Mouse (Mus musculus) forebrain, embryonic 15.5 days (tissue): Measurements from ENCODE around the gene Sema5a. TPM values are rescaled to one million over a fixed set of nuclear protein-coding genes. Genes with fewer than 3 reads are reported as not detected.
A peak's percentile ranks its signal among the peaks of the same experiment; 100 is the strongest.

Source experiments
- ATAC-seq: fragments of 200-750 bp; cut with Nextera tagmentation; replicated peaks from 2 replicates; pipeline ENCODE4 v1.8.0; 2017; ENCODE audit warnings: mild to moderate bottlenecking, moderate TSS enrichment, moderate library complexity
- H3K27ac ChIP-seq: fragments of 300-500 bp; sonication (generic); replicated peaks from 2 replicates; pipeline ENCODE4 v1.5.1; 2015; ENCODE audit warnings: mild to moderate bottlenecking, inconsistent platforms
- H3K27me3 ChIP-seq: fragments of 300-500 bp; sonication (generic); 2 replicates; pipeline ENCODE4 v1.6.1; 2015; ENCODE audit warnings: inconsistent platforms
- H3K36me3 ChIP-seq: fragments of 300-500 bp; sonication (generic); 2 replicates; pipeline ENCODE4 v1.6.1; 2015; ENCODE audit warnings: mild to moderate bottlenecking, inconsistent platforms
- H3K4me1 ChIP-seq: fragments of 300-500 bp; sonication (generic); 2 replicates; pipeline ENCODE4 v1.6.1; 2015; ENCODE audit warnings: inconsistent platforms
- H3K4me2 ChIP-seq: fragments of 300-500 bp; sonication (generic); replicated peaks from 2 replicates; pipeline ENCODE4 v1.6.1; 2015; ENCODE audit warnings: mild to moderate bottlenecking, inconsistent platforms
- H3K4me3 ChIP-seq: fragments of 300-500 bp; sonication (generic); 2 replicates; pipeline ENCODE4 v1.5.1; 2015; ENCODE audit warnings: mild to moderate bottlenecking, inconsistent platforms
- H3K9ac ChIP-seq: fragments of 300-500 bp; sonication (generic); replicated peaks from 2 replicates; pipeline ENCODE4 v1.6.1; 2015; ENCODE audit warnings: mild to moderate bottlenecking, inconsistent platforms
- H3K9me3 ChIP-seq: fragments of 300-500 bp; sonication (generic); 2 replicates; pipeline ENCODE4 v1.6.1; 2016; ENCODE audit warnings: inconsistent platforms
- WGBS: fragments of 180-500 bp; shearing (Covaris S2); methylation state at CpG from one replicate; pipeline ENCODE4 v1.1.7; 2015; ENCODE audit warnings: mixed read lengths; 5-methylcytosine and 5-hydroxymethylcytosine counted together
- polyA plus RNA-seq: library from polyadenylated mRNA; unstranded; fragments of >200 nt; fragmentation: Nextera tagmentation; extraction: Ambion mirVana; gene quantifications from 2 replicates; pipeline ENCODE4 v1.2.1, GENCODE M21; 2015

Sema5a gene
- polyA plus RNA-seq, 1 experiment from 2014 or later: 12.6 TPM

GRCm38 (mm10) chr15:32542746-32543145 lies 298.1 kb downstream of the Sema5a start:
- 94% methylated on average over 1 of the region's 1 CpGs for WGBS
- Histone ChIP-seq H3K4me3 (no peak overlapping the region), H3K27me3 (no peaks in the 10 kb centered on the region), H3K4me1 (no peaks in the 10 kb centered on the region), H3K4me2 (no peak overlapping the region), H3K9ac (no peak overlapping the region), H3K27ac (no peak overlapping the region), H3K9me3 (no peaks in the 10 kb centered on the region), H3K36me3 (no peaks in the 10 kb centered on the region)
- no peak for ATAC-seq

- Histone ChIP-seq H3K27me3 (no peaks in the 10 kb centered on the region), H3K4me1 (no peaks in the 10 kb centered on the region), H3K36me3 (no peaks in the 10 kb centered on the region), H3K9me3 (no peaks in the 10 kb centered on the region), H3K4me2 (no peak overlapping the region), H3K9ac (no peak overlapping the region), H3K27ac (no peak overlapping the region), H3K4me3 (no peak overlapping the region)
- WGBS: 91% methylated on average over 3 of the region's 3 CpGs
- ATAC-seq: no peak
Observed at GRCm38 (mm10) chr15:32543181-32543580, 298.6 kb downstream of the Sema5a start.

GRCm38 (mm10) chr15:32545455-32545854 lies 300.8 kb downstream of the Sema5a start:
- WGBS: 44% methylated on average over 3 of the region's 3 CpGs
- Histone ChIP-seq H3K36me3 (no peaks in the 10 kb centered on the region), H3K27ac (no peak overlapping the region), H3K9me3 (no peaks in the 10 kb centered on the region), H3K4me3 (no peak overlapping the region), H3K4me1 (no peaks in the 10 kb centered on the region), H3K4me2 (no peak overlapping the region), H3K27me3 (no peaks in the 10 kb centered on the region), H3K9ac (no peak overlapping the region)
- ATAC-seq: no peak

GRCm38 (mm10) chr15:32546746-32547145 lies 302.1 kb downstream of the Sema5a start:
- WGBS: 80% methylated on average over 7 of the region's 7 CpGs
- Histone ChIP-seq H3K27ac (no peak overlapping the region), H3K4me3 (no peak overlapping the region), H3K4me1 (no peaks in the 10 kb centered on the region), H3K4me2 (no peak overlapping the region), H3K9ac (no peak overlapping the region), H3K9me3 (no peaks in the 10 kb centered on the region), H3K27me3 (no peaks in the 10 kb centered on the region), H3K36me3 (no peaks in the 10 kb centered on the region)
- ATAC-seq: no peak

GRCm38 (mm10) chr15:32558925-32559324 lies 314.3 kb downstream of the Sema5a start:
- Histone ChIP-seq H3K4me3 (no peak overlapping the region), H3K27ac (no peak overlapping the region), H3K9me3 (no peaks in the 10 kb centered on the region), H3K4me2 (no peak overlapping the region), H3K27me3 (no peaks in the 10 kb centered on the region), H3K9ac (no peak overlapping the region), H3K4me1 (no peaks in the 10 kb centered on the region), H3K36me3 (no peaks in the 10 kb centered on the region)
- WGBS: 97% methylated on average over 2 of the region's 2 CpGs
- ATAC-seq: no peak

GRCm38 (mm10) chr15:32562600-32562999 lies 318.0 kb downstream of the Sema5a start:
- ATAC-seq: no peak
- Histone ChIP-seq H3K27ac (no peak overlapping the region), H3K9ac (no peak overlapping the region), H3K27me3 (no peaks in the 10 kb centered on the region), H3K4me3 (no peak overlapping the region), H3K4me1 (no peaks in the 10 kb centered on the region), H3K36me3 (no peaks in the 10 kb centered on the region), H3K4me2 (no peak overlapping the region), H3K9me3 (no peaks in the 10 kb centered on the region)
- WGBS: 59% methylated on average over 6 of the region's 6 CpGs

- H3K4me1 ChIP-seq: peaks cover 7% of the 10 kb centered on the region; the same call in 1 of the 2 replicates
- peak; percentile 33 for ATAC-seq
- no peaks in the 10 kb centered on the region for H3K36me3 ChIP-seq
- H3K27me3 ChIP-seq: no peaks in the 10 kb centered on the region
- H3K4me2 ChIP-seq: no peak overlapping the region
- no peak overlapping the region for H3K9ac ChIP-seq
- no peaks in the 10 kb centered on the region for H3K9me3 ChIP-seq
- 22% methylated on average over 3 of the region's 3 CpGs for WGBS
- H3K4me3 ChIP-seq: no peak overlapping the region
- no peak overlapping the region for H3K27ac ChIP-seq
Observed at GRCm38 (mm10) chr15:32568181-32568857, 323.7 kb downstream of the Sema5a start.

GRCm38 (mm10) chr15:32568858-32569387 lies 324.3 kb downstream of the Sema5a start:
- no peak overlapping the region for H3K27ac ChIP-seq
- peaks cover 7% of the 10 kb centered on the region; the same call in 1 of the 2 replicates for H3K4me1 ChIP-seq
- no peaks in the 10 kb centered on the region for H3K9me3 ChIP-seq
- no peak overlapping the region for H3K4me3 ChIP-seq
- H3K36me3 ChIP-seq: no peaks in the 10 kb centered on the region
- ATAC-seq: peak; percentile 95
- no peak overlapping the region for H3K4me2 ChIP-seq
- WGBS: 7% methylated on average over 6 of the region's 6 CpGs
- no peaks in the 10 kb centered on the region for H3K27me3 ChIP-seq
- no peak overlapping the region for H3K9ac ChIP-seq

- Histone ChIP-seq H3K36me3 (no peaks in the 10 kb centered on the region), H3K4me3 (no peak overlapping the region), H3K4me2 (no peak overlapping the region), H3K27ac (no peak overlapping the region), H3K9me3 (no peaks in the 10 kb centered on the region), H3K27me3 (no peaks in the 10 kb centered on the region), H3K4me1 (no peaks in the 10 kb centered on the region), H3K9ac (no peak overlapping the region)
- 75% methylated on average over 6 of the region's 6 CpGs for WGBS
- no peak for ATAC-seq
Observed at GRCm38 (mm10) chr15:32574327-32574726, 329.7 kb downstream of the Sema5a start.

GRCm38 (mm10) chr15:32575212-32575611 lies 330.6 kb downstream of the Sema5a start:
- Histone ChIP-seq H3K9me3 (no peaks in the 10 kb centered on the region), H3K27me3 (no peaks in the 10 kb centered on the region)
- 91% methylated on average over 2 of the region's 2 CpGs for WGBS

GRCm38 (mm10) chr15:32579351-32579750 lies 334.7 kb downstream of the Sema5a start:
- no peaks in the 10 kb centered on the region for H3K27me3 ChIP-seq
- H3K27ac ChIP-seq: no peak overlapping the region

More at GRCm38 (mm10) chr15:32575212-32575611, 330.6 kb downstream of the Sema5a start:
- no peak for ATAC-seq
- Histone ChIP-seq H3K27ac (no peak overlapping the region), H3K4me3 (no peak overlapping the region), H3K4me2 (no peak overlapping the region), H3K9ac (no peak overlapping the region), H3K36me3 (no peaks in the 10 kb centered on the region), H3K4me1 (no peaks in the 10 kb centered on the region)

GRCm38 (mm10) chr15:32590641-32591040 lies 346.0 kb downstream of the Sema5a start:
- Histone ChIP-seq H3K9me3 (no peaks in the 10 kb centered on the region), H3K4me2 (no peak overlapping the region), H3K4me3 (no peak overlapping the region), H3K9ac (no peak overlapping the region), H3K27ac (no peak overlapping the region), H3K4me1 (peaks cover 3% of the 10 kb centered on the region; the same call in 1 of the 2 replicates), H3K36me3 (no peaks in the 10 kb centered on the region), H3K27me3 (no peaks in the 10 kb centered on the region)
- ATAC-seq: no peak
- WGBS: 80% methylated on average over 1 of the region's 1 CpGs

More at GRCm38 (mm10) chr15:32579351-32579750, 334.7 kb downstream of the Sema5a start:
- Histone ChIP-seq H3K9ac (no peak overlapping the region), H3K36me3 (no peaks in the 10 kb centered on the region), H3K9me3 (no peaks in the 10 kb centered on the region), H3K4me1 (no peaks in the 10 kb centered on the region), H3K4me3 (no peak overlapping the region), H3K4me2 (no peak overlapping the region)
- no peak for ATAC-seq
- 90% methylated on average over 4 of the region's 4 CpGs for WGBS

- no peaks in the 10 kb centered on the region for H3K36me3 ChIP-seq
- WGBS: 92% methylated on average over 5 of the region's 5 CpGs
- H3K9me3 ChIP-seq: no peaks in the 10 kb centered on the region
- H3K9ac ChIP-seq: no peak overlapping the region
- no peak overlapping the region for H3K27ac ChIP-seq
- H3K4me1 ChIP-seq: peaks cover 20% of the 10 kb centered on the region
- ATAC-seq: no peak
- H3K27me3 ChIP-seq: no peaks in the 10 kb centered on the region
- H3K4me3 ChIP-seq: no peak overlapping the region
- H3K4me2 ChIP-seq: no peak overlapping the region
Observed at GRCm38 (mm10) chr15:32593746-32594145, 349.1 kb downstream of the Sema5a start.
